Mouse (Mus musculus) MN1 (cell line): Measurements from ENCODE around the gene Msl2.

Experiments
- DNase-seq: peaks from one replicate; pipeline ENCODE4 v3.0.0-alpha.2; 2016; ENCODE audit warnings: low spot score

The Msl2 gene

GRCm38 (mm10) chr9:101073987-101074331 lies at the start of gene Msl2:
Gene Msl2 (plus strand): TSS chr9:101074101.
- DNase-seq, result no peak

- DNase-seq, result no peak
These were observed 40.0 kb upstream of the Msl2 start for GRCm38 (mm10) chr9:101033761-101034447.

DNA sequence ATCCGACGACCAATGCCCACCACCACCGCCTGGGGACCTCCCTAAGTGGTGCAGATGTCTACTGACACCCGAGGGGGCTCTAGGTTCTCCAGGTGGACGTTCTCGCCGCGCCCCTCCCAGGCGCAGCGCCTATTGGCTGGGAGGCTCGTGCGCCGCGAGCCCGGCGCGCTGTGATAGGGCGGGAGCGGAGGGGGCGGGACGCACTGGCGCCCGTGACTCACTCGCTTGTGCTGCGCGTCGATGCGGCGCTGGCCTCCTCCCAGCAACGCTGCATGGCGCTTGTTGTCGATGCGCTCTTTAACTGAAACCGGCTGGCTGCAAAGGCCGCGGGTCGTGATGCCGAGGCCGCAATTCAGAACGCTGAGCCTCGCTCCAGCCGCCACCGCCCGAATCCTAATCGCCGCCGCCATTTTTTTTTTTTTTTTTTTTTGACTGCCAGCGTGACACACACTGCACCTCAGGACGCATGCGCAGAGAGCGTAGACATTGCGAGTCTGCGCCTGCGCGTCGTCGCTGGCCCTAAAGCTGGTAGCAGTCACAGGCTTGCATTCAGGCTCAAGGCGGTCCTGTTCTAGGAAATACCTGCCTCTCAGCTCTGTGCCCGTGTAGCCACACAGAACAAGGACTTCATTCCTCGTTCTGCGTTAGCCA lies 39.3 kb upstream of the Msl2 start, which contains the start of gene Pccb:
Gene Pccb, minus strand, starts transcription at position 451 of the 651 bp plus-strand sequence.
- peak; percentile 97 for DNase-seq

DNA sequence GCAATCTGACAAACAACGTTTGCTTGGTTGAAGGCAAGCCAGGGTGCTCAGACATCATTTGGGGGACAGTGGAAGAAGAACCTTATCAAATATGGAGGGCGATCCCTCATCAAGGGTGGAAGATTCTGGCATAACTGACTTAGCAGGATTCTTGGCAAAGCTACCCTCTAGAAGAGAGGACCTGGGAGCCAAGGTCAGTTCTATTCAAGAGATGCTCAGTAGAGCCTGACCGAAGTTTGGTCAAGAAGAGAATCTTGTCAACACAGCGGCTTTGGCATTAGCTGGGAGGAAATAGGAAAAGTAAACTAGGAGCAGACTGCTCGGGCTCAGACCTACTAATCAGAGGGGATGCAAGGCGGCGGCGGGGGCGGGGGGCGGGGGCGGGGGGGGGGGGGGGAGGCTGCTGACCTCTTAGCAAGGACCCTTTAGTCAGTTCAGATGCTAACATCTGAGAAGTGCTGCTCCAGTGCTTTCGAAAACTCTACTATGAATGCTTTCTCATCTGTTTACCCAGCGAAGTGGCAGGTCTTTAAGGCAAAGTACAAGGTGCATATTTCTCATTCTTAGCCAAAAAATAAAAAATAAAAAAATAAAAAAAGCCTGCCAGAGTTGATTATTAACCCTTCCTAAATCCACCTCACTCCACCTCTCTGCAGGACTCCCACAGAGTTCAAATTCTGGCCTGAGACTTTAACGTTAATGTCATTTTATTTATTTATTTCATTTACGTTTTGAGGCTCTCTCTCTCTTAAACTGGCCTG lies 37.9 kb upstream of the Msl2 start:
- DNase-seq, result no peak

DNA sequence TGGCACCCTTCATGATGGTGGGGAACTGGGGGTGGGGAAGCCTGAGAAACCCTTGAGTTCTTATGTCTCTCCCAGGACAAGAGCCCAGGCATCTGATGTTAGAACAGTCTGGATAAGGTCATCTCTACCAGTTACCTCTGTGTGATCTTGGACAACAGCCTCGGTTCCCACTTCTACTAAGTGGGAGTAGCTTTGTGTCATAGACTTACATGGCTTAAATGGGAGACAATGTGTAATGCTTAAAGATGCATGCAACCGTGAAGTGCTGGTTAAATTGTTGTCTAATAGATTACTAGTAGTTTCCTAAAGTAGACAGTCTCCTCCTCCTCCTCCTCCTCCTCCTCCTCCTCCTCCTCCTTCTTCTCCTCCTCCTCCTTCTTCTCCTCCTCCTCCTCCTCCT lies 37.0 kb upstream of the Msl2 start:
- DNase-seq, result no peak

GRCm38 (mm10) chr9:101037396-101037795 lies 36.5 kb upstream of the Msl2 start:
- DNase-seq, result no peak

- DNase-seq, result no peak
These were observed 35.3 kb upstream of the Msl2 start for GRCm38 (mm10) chr9:101038634-101039033.

DNA sequence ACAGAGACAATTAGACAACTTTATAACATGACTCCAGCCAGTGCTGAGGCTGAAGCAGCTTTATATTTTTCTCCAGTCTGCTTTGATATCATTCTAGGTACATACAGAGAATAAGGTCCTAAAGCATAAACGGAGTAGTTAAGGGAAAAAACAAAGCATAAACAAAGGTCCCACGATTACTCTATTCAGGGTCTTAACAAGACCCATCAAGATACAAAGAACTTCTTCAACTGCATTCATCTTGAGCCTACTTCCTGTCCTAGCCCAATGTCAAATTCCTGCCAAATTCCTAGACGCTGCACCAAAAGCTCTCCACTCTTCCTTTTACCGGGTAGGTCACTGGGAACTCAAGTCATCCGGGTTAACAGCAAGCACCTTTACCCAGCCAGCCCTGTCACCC lies 32.4 kb upstream of the Msl2 start:
- no peak for DNase-seq

GRCm38 (mm10) chr9:101042249-101042648 lies 31.7 kb upstream of the Msl2 start:
- no peak for DNase-seq

DNA sequence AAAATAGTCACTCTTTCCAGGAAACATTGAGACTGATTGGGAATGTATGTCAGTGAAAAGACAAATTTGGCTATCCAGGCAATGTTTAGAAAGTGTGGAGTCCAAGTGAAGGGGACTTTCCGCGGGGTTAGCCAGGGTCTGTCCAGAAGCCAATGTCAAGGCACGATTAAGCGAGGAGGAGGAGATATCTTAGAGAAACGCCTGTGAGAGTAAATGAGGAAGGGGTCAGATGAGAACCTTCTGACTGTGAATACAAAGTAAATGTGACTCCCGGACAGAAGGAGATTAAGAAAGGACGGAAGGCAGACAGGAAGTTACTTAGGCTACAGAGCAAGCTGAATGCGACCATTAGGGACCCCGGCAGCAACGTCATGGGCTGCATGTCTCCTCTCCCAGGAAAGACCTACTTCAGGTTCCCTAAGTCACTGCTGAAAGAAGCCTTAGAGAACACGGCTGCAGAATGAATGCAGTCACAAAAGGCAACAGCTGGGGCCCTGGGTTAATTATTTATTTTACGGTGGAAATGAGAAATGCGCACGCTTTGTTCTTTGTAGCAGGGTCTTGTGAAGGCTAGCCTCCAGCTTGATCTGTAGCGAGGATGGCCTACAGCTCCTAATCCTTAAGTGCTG lies 28.1 kb upstream of the Msl2 start:
- no peak for DNase-seq

- no peak for DNase-seq
These were observed 21.9 kb upstream of the Msl2 start for GRCm38 (mm10) chr9:101052007-101052406.

DNA sequence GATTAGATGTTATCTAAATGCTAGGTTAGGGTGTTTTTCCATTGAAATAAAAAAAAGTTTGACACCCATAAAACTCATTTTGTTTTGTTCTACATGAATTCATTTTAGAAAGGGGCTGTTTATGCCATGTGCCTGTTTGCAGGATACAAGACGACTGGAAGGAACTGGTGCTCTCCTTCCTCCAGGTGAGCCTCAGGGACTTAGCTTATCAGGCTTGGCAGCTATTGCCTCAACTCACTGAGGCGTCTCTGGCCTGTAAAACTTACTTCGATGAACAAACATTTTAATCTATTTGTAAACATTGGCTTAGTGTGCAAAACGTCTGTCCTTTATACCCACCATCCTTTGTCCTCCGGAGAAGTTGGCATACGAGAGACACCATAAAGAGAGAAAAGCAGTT lies 21.2 kb upstream of the Msl2 start:
- no peak for DNase-seq

GRCm38 (mm10) chr9:101053279-101053678 lies 20.6 kb upstream of the Msl2 start:
- no peak for DNase-seq

DNA sequence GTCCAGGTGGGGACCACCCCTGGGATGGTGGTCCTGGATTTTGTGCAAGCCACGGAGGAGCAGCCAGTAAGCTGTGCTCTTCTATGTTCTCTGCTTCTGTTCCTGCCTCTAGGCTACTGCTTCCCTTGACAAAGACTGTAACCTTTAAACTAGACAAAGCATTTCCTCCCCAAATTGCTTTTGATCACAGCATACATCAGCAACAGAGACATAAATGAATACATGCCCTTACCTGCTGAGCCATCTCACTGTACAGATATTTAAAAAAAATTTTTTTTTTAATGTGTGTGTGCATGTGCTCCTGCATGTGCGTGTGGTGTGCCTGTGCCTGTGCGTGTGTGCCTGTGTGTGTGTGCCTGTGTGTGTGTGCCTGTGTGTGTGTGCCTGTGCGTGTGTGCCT lies 16.7 kb upstream of the Msl2 start:
- DNase-seq, result no peak

- no peak for DNase-seq
These were observed 12.9 kb upstream of the Msl2 start for GRCm38 (mm10) chr9:101061035-101061434.

DNA sequence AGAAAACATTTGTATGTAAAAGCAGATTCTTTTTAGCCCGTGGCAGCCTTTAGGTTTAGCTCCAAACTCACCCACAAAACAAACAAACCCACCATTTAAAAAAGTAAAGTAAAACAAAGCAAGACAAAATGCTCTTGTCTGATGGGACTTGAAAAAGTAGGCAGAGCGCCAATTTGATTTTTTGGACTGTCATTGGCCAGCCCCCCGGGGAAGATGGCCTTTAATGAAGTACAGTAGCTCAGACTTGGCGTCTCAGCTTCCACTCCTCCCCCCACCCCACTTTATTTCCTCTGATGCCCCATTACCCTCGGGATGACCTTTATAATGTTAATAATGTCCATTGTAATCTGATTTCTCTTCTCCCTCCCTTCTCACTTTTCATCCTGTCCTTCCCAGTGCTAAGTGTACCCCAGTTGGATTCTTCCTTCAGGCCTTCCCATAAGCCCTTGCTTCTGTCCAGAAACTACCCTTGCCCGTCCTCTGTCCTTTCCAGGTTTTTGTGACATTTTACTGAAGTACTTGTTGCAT lies 11.6 kb upstream of the Msl2 start:
- DNase-seq, result no peak

GRCm38 (mm10) chr9:101065076-101065602 lies 8.8 kb upstream of the Msl2 start:
- no peak for DNase-seq

- DNase-seq, result no peak
These were observed 4.1 kb upstream of the Msl2 start for GRCm38 (mm10) chr9:101069781-101070180.

GRCm38 (mm10) chr9:101072506-101072905 lies 1.4 kb upstream of the Msl2 start:
- no peak for DNase-seq

- peak; percentile 98 for DNase-seq
These were observed 587 bp upstream of the Msl2 start for GRCm38 (mm10) chr9:101073041-101073986.
